Mouse (Mus musculus) embryonic facial prominence, embryonic 10.5 days (tissue): ENCODE data around the gene Tenm2. TPM values are rescaled to one million over a fixed set of nuclear protein-coding genes. Genes with fewer than 3 reads are reported as not detected.

Source experiments
- DNase-seq: peaks from one replicate; pipeline ENCODE4 v3.0.0-alpha.2; 2017; ENCODE audit warnings: low spot score
- H3K27ac ChIP-seq: fragments of 300-500 bp; sonication (generic); replicated peaks from 2 replicates; pipeline ENCODE4 v1.5.1; 2016; ENCODE audit warnings: mild to moderate bottlenecking
- H3K27me3 ChIP-seq: fragments of 300-500 bp; sonication (generic); replicated peaks from 2 replicates; pipeline ENCODE4 v1.6.1; 2016; ENCODE audit warnings: low read depth, mild to moderate bottlenecking; ENCODE audit not compliant: poor library complexity, severe bottlenecking
- H3K36me3 ChIP-seq: fragments of 300-500 bp; sonication (generic); replicated peaks from 2 replicates; pipeline ENCODE4 v1.6.1; 2016; ENCODE audit warnings: mild to moderate bottlenecking, moderate library complexity
- H3K4me1 ChIP-seq: fragments of 300-500 bp; sonication (generic); 2 replicates; pipeline ENCODE4 v1.6.1; 2016
- H3K4me3 ChIP-seq: fragments of 300-500 bp; sonication (generic); 2 replicates; pipeline ENCODE4 v1.5.1; 2016; ENCODE audit warnings: mild to moderate bottlenecking, moderate library complexity
- H3K9me3 ChIP-seq: fragments of 300-500 bp; sonication (generic); 2 replicates; pipeline ENCODE4 v1.6.1; 2016; ENCODE audit warnings: mild to moderate bottlenecking
- WGBS: fragments of 180-500 bp; shearing (Covaris S2); methylation state at CpG from one replicate; pipeline ENCODE4 v1.1.7; 2016; 5-methylcytosine and 5-hydroxymethylcytosine counted together
- polyA plus RNA-seq: library from polyadenylated mRNA; unstranded; fragments of >200 nt; fragmentation: Nextera tagmentation; extraction: Ambion mirVana; gene quantifications from 2 replicates; pipeline ENCODE4 v1.2.1, GENCODE M21; 2016

The Tenm2 gene
- polyA plus RNA-seq, 1 experiment from 2014 or later: 1.8 TPM

- Histone ChIP-seq H3K9me3 (no peaks in the 10 kb centered on the region), H3K36me3 (no peaks in the 10 kb centered on the region), H3K4me3 (no peak overlapping the region), H3K4me1 (peaks cover 18% of the 10 kb centered on the region), H3K27ac (no peak overlapping the region), H3K27me3 (no peaks in the 10 kb centered on the region)
- 79% methylated on average over 4 of the region's 4 CpGs for WGBS
- DNase-seq: no peak
Observed at GRCm38 (mm10) chr11:36338424-36338823, 897.3 kb downstream of the Tenm2 start.

DNA sequence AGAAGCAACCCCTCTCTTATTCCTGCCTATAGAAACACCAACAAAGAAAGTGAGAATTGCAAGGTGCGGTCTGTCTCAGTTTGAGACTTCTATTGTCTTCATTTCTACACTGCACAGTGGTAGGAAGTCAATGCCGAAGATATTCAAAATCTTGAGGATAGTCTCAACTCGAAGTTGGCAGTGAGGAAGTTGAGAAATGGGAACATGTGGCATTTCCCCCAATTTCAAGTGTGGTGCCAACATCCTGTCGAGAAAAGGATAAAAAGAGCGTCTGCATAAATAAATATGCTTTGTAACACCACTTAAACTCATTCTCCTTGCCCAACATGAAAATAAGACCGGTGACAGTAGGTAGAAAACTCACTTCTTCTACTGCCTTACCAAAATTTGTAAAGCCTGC, 898.7 kb downstream of the Tenm2 start:
- no peak overlapping the region for H3K27ac ChIP-seq
- no peaks in the 10 kb centered on the region for H3K9me3 ChIP-seq
- H3K4me3 ChIP-seq: no peak overlapping the region
- WGBS: 89% methylated on average over 6 of the region's 6 CpGs
- H3K36me3 ChIP-seq: no peaks in the 10 kb centered on the region
- no peaks in the 10 kb centered on the region for H3K27me3 ChIP-seq
- DNase-seq: no peak
- H3K4me1 ChIP-seq: peaks cover 22% of the 10 kb centered on the region

DNA sequence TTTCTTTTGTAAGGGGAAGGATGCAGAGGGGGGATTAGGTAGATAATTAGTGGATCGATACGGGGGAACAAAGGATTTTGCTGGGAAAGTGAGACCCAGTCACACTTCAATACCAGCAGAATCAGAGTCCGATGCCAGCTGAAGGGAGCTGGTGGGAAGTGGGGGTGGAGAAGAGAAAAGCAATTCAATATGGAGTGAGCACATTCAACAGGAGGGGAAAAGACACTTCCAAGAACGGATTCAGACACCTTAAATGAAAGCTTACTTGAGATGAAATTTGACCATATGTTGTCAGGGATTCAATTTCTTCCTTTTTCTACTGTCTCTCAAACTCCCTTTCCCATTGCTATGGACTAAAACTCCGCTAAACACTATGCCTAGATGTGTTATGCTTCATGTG, 900.6 kb downstream of the Tenm2 start:
- Histone ChIP-seq H3K36me3 (no peaks in the 10 kb centered on the region), H3K9me3 (no peaks in the 10 kb centered on the region), H3K27me3 (no peaks in the 10 kb centered on the region), H3K27ac (no peak overlapping the region), H3K4me1 (peaks cover 35% of the 10 kb centered on the region), H3K4me3 (no peak overlapping the region)
- no peak for DNase-seq
- WGBS: 53% methylated on average over 5 of the region's 5 CpGs

DNA sequence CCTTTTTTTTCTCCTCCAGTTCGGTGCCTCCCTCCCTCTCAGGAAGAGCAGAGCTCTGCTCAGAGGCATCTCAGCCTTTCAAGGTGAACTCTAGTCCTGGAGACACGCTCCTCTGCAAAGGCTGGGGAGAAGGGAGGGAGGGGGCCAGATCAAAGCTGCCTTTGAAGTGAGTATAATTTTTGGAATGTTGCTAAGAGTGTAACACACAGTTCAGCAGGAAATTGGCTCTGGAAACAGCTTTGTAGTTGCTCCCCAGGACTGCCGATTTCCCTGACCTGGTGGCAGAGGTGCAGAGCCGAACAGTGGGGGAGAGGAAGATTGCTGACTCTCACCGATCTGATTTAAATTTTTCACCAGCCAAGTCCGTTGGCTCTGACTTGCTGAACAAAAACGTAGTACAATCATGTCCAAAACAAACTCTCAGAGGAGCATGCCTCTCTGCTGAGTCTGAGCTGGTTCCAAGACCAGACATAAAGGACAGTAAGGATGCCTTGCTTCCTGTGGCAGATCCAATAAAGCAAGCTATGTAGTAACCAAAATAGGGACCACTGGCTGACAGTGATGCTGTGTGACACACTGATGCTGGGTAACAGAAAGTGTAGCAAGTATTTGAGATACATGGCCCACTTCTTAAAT, 901.5 kb downstream of the Tenm2 start:
- H3K9me3 ChIP-seq: no peaks in the 10 kb centered on the region
- peak overlapping the region; percentile 65 for H3K27ac ChIP-seq
- peak; percentile 50 for DNase-seq
- peaks cover 35% of the 10 kb centered on the region for H3K4me1 ChIP-seq
- no peak overlapping the region for H3K4me3 ChIP-seq
- WGBS: 5% methylated on average over 7 of the region's 7 CpGs
- no peaks in the 10 kb centered on the region for H3K27me3 ChIP-seq
- no peaks in the 10 kb centered on the region for H3K36me3 ChIP-seq

DNA sequence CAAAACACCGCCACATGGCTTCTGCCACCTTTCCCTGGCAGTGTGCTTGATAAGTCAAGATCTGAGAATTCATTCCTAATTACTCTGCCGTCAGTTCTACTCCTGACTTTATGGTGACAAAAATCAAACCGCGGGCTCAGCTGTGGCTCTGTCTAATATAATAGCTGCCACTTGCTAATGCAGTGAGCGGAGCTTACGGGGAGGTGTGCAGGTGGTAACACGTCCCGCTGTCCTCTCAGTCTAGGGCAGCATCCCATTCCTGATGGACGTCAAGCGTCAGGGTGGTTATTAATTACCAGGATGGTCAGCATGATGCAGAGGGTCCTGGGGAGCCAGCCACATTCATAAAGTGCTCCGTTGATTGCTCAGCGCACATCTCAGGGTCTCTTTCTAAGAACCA, 903.5 kb downstream of the Tenm2 start:
- Histone ChIP-seq H3K27ac (no peak overlapping the region), H3K4me1 (peaks cover 35% of the 10 kb centered on the region), H3K9me3 (no peaks in the 10 kb centered on the region), H3K36me3 (no peaks in the 10 kb centered on the region), H3K27me3 (no peaks in the 10 kb centered on the region), H3K4me3 (no peak overlapping the region)
- DNase-seq: peak; percentile 24
- WGBS: 71% methylated on average over 12 of the region's 12 CpGs

DNA sequence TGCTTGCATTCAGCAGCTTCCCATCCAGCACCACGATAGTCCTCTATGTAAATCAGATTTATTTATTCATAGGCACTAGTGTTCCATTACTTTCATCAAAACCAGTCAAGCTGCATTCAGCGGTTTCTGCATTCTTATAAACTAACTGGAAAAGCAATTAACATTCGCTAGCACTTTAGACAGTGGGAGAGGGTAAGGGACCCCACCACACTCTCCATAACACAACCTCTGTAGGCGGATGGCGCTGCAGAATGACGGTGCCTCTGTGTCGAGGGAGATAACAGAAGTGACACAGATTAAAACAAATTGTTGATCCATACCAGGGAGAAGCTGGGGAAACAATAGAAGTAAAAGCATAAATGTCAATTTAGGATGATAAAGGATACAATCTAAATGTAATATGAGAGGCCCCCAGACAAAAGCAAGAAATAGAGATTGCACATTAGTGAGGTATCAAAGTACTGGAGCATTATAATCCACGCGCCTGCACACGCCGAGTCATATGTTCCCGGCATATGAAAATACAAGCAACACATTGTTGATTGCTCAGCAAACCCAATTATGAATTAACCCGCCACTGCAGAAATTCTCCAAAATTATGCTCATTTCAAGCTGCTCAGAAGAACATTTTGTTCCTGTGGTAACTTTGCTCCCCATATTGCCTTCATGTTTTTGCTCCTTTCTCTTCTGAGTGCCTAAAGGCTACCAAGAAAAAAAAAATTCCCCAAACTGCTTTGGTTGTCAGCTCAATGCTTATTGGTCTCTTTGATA, 904.2 kb downstream of the Tenm2 start:
- Histone ChIP-seq H3K4me1 (peaks cover 35% of the 10 kb centered on the region), H3K36me3 (no peaks in the 10 kb centered on the region), H3K9me3 (no peaks in the 10 kb centered on the region), H3K27ac (no peak overlapping the region), H3K4me3 (no peak overlapping the region), H3K27me3 (no peaks in the 10 kb centered on the region)
- no peak for DNase-seq
- WGBS: 76% methylated on average over 13 of the region's 13 CpGs

GRCm38 (mm10) chr11:36327243-36327642, 908.5 kb downstream of the Tenm2 start:
- no peak overlapping the region for H3K27ac ChIP-seq
- no peak for DNase-seq
- WGBS: 85% methylated on average over 5 of the region's 5 CpGs
- no peak overlapping the region for H3K4me3 ChIP-seq
- H3K27me3 ChIP-seq: no peaks in the 10 kb centered on the region
- H3K36me3 ChIP-seq: no peaks in the 10 kb centered on the region
- H3K9me3 ChIP-seq: no peaks in the 10 kb centered on the region
- peaks cover 15% of the 10 kb centered on the region for H3K4me1 ChIP-seq

GRCm38 (mm10) chr11:36309317-36309716, 926.4 kb downstream of the Tenm2 start:
- Histone ChIP-seq H3K27me3 (no peaks in the 10 kb centered on the region), H3K4me3 (no peak overlapping the region), H3K27ac (no peak overlapping the region), H3K36me3 (no peaks in the 10 kb centered on the region), H3K9me3 (no peaks in the 10 kb centered on the region), H3K4me1 (peaks cover 12% of the 10 kb centered on the region)
- DNase-seq: no peak
- WGBS: 71% methylated on average over 4 of the region's 4 CpGs

DNA sequence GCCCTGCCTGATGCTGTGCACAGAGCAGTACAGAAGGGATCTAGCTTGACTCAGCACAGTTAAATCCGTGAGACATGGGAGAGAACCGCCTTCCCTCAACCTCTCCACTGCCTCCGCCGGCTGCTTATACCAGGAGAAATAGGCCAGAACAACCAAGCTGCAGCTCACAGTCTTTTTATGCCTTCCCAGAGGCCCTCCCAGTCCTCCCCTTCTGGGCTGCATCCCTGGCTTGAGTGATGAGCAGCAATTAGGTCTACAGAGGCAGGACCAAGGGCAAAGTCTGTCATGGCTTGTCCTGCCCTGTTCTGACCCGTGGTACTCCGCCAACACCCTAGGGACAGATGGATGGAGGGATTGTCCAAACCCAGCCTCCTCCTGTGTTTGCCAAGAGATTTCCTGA, 928.5 kb downstream of the Tenm2 start:
- WGBS: 87% methylated on average over 6 of the region's 6 CpGs

DNA sequence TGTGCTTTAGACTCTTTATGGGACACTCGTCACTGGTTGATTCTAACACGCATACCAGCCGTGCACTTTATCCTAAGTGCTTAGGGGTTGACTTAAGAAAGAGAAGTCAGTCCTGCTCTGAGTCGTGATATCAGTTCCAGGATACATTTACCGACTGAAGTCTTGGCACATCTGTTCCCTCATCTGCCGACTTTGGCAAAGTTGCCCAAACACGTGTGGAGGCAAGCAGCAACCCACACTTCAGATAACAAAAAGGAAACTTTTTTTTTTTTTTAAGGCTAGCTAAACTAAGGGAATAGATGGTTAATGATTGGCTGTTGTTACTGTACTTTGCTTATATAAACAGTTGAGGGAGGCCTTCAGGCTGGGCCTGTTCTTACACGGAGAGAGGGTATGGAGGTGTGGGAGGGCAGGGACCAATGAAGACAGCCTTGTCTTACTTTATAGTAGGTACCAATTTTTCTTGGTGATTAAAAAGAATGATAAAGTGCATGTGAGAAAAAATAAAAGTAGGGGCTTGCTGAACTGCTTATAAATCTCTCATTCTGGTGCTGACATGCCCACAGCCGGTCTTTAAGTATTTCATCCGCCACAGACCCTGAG, 930.3 kb downstream of the Tenm2 start:
- Histone ChIP-seq H3K4me1 (peaks cover 21% of the 10 kb centered on the region), H3K36me3 (no peaks in the 10 kb centered on the region), H3K9me3 (no peaks in the 10 kb centered on the region), H3K27me3 (no peaks in the 10 kb centered on the region), H3K27ac (no peak overlapping the region), H3K4me3 (no peak overlapping the region)
- WGBS: 90% methylated on average over 10 of the region's 10 CpGs
- no peak for DNase-seq

More for the DNA sequence above, 928.5 kb downstream of the Tenm2 start:
- Histone ChIP-seq H3K27me3 (no peaks in the 10 kb centered on the region), H3K36me3 (no peaks in the 10 kb centered on the region), H3K4me1 (peaks cover 16% of the 10 kb centered on the region), H3K4me3 (no peak overlapping the region), H3K9me3 (no peaks in the 10 kb centered on the region), H3K27ac (no peak overlapping the region)
- DNase-seq: no peak

DNA sequence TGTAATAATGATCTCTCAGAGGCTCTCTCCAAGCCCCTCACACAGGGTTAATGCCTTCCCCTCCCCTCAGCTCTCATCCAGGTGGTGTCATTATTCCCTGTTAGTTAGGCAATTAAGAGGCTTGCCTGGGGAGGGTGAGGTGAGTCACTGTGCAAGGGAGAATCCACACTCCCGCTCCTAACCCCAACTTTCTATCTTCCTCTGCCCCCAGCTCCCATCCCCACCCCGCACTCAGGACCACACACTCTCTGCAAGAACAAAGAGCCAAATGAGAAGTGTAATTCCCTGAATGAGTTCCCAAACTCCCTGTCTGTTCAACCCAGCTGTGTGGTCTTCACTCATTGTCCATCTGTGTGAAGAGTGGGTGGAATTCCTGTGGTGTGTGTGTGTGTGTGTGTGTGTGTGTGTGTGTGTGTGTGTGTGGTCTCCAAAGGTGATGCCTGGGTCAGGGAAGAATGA, 932.8 kb downstream of the Tenm2 start:
- H3K4me3 ChIP-seq: no peak overlapping the region
- 35% methylated on average over 2 of the region's 2 CpGs for WGBS

DNA sequence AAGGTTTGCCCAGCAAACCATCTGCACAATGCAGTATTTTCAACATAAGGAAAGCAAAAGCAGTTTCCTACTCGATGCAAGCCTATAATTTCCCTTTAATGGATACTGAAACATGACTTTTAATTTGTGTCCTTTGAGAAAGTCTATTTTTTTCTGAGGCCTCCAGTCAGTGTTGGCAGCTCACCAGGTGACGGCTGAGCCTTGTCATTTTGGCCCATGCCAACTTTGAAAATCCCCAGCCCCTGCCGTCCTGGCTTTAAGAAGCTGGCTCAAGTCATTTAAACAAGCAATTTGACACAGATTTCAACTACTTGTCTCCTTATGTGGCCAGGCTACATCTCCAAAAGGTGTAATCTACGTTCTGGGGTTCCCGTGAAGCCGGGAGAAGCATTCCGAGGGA, 933.7 kb downstream of the Tenm2 start:
- no peak overlapping the region for H3K4me3 ChIP-seq
- 75% methylated on average over 7 of the region's 7 CpGs for WGBS
- H3K27ac ChIP-seq: no peak overlapping the region
- no peaks in the 10 kb centered on the region for H3K36me3 ChIP-seq
- peaks cover 17% of the 10 kb centered on the region for H3K4me1 ChIP-seq
- no peak for DNase-seq
- no peaks in the 10 kb centered on the region for H3K27me3 ChIP-seq
- H3K9me3 ChIP-seq: no peaks in the 10 kb centered on the region

More for the DNA sequence above, 932.8 kb downstream of the Tenm2 start:
- Histone ChIP-seq H3K4me1 (peaks cover 17% of the 10 kb centered on the region), H3K27me3 (no peaks in the 10 kb centered on the region), H3K9me3 (no peaks in the 10 kb centered on the region), H3K36me3 (no peaks in the 10 kb centered on the region), H3K27ac (peak overlapping the region; percentile 40)
- DNase-seq: peak; percentile 35

DNA sequence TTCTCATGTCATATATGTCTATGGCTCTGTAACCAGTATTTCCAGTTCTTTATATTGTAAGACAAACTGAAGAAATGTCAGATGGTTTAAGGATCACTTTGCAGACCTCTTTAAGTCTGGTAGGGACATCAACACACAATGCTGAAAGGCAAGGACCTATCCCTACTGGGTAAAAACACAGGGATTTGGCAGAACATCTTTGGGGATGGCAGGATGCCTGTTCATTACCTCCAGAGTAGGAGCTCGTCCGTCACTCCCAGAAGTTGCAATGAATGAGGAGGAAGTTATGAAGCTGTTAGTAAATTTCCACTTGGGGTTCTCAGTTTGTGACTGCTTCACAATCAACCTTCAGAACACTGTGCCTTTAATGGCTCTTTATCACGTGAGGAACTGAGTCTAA, 939.2 kb downstream of the Tenm2 start:
- H3K4me3 ChIP-seq: no peak overlapping the region
- no peak for DNase-seq
- 80% methylated on average over 3 of the region's 3 CpGs for WGBS

More for the DNA sequence above, 939.2 kb downstream of the Tenm2 start:
- no peaks in the 10 kb centered on the region for H3K36me3 ChIP-seq
- H3K27ac ChIP-seq: no peak overlapping the region
- H3K4me1 ChIP-seq: peaks cover 5% of the 10 kb centered on the region
- H3K27me3 ChIP-seq: no peaks in the 10 kb centered on the region
- no peaks in the 10 kb centered on the region for H3K9me3 ChIP-seq
